Mouse (Mus musculus): ENCODE measurements around the gene Myo9b.

- TF ChIP-seq CTCF (IDR thresholded peaks at IDR 0.05; ENCODE audit: low read depth, low read length) (no peak), POLR2A (IDR thresholded peaks at IDR 0.05; ENCODE audit: extremely low read depth, insufficient read depth, low read length) (0 out of 2 replicates have a peak, but pooled peaks have one; percentile 5)
These were observed 107.1 kb downstream of the Myo9b start for GRCm38 (mm10) chr8:71379512-71380075.
